Mouse (Mus musculus) liver, adult 2 months (tissue): ENCODE results near the gene Kcnj4.

Source experiments
- CTCF ChIP-seq: fragments of 200-500 bp; IDR thresholded peaks from 2 replicates; pipeline ENCODE4 v1.5.1; 2011; ENCODE audit warnings: low read depth, low read length, control low read depth
- POLR2A ChIP-seq: fragments of 200-500 bp; IDR thresholded peaks from 2 replicates; pipeline ENCODE4 v1.6.1; 2011; ENCODE audit warnings: low read length, control low read depth; ENCODE audit not compliant: insufficient read depth; ENCODE audit errors: extremely low read depth

- TF ChIP-seq POLR2A (no peak), CTCF (no peak)
Measured at GRCm38 (mm10) chr15:79481181-79481688, 23.8 kb downstream of the Kcnj4 start.
